Mouse (Mus musculus) gastrocnemius, postnatal 4 days (tissue): Measurements from ENCODE around the gene 1700025G04Rik. TPM values are rescaled to one million over a fixed set of nuclear protein-coding genes. Genes with fewer than 3 reads are reported as not detected.

ENCODE experiments used
- DNase-seq, 2 experiments: peaks; one replicate each; pipeline ENCODE4 v3.0.0; 2021 to 2022; ENCODE audit warnings: low spot score in 2 of 2, mixed read lengths in 2 of 2
- total RNA-seq, 2 experiments: library from RNA; stranded (reverse); gene quantifications; 2 replicates each; pipeline ENCODE4 v1.2.3; 2021

1700025G04Rik gene
- total RNA-seq, 2 experiments from 2014 or later: 68.5 to 84.0 TPM

DNA sequence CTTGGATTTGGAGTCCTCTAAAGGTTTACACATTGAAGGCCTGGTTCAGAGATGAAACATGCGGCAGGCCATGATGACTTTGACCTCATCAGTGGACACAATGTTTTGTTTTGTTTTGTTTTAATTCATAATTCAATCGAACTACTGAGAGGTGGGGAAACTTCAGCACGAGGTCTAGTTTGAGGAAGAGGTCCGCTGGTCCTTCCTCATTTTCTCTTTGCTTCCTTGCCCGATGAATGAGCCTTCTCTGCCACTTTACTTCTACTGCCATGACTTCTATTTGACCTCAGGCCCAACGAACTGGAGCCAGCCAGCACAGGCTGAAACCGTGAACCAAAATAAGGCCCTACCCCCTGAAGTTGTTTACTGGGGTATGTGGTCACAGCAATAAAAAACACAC, 92.3 kb downstream of the 1700025G04Rik start:
- no peak for DNase-seq

DNA sequence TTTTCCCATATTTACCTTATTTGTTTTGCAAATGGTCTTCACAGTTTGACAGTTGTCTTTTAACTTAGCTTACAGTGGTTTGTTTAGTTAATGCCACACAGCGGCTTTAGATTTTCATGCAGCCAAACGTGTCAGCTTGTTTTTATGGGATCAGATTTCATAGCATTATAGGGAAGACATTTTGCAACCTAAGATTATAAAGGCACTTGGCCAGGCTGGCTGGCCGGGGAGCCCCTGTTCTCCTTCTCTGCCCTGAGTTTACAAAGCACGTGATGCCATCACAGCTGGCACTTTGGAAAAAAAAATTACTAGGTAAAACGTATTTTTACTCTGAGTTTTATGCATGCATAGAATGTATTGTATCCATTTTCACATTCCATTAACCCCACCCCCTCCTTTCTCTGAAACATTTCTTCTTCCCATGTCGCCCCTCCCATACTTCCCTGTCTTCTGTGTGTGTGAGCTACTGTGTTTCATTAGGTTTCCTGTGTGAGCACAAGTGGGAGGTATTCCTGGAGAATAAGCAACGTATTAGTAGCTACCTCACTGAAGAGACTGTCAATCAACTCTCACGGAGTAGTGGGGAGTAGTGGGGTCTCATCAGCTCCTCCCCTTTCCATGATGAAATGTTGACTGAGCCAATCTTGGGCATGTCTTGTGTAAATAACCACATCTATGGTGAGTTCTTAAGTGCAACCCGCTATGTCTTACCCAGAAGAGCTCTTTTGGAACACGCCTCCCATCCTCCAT, 93.8 kb downstream of the 1700025G04Rik start:
- no peak for DNase-seq

DNA sequence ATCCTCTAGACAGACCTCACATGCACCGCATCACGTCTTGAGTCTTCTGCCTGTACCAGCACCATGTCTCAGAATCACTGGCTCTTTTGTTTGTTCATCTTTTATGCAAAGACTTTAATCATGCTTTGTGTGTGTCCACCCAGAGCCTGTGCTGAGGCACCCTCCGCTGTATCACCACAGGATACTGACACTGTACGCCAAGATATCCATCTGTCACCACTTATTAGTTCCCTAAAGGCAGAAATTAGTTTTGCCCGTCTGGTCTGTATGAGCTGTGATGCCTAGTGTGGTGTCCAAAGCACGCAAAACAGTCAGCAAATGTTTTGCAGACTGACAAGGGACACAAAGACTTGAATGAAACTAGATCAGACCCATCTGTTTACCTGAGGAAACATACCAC, 95.7 kb downstream of the 1700025G04Rik start:
- no peak for DNase-seq

DNA sequence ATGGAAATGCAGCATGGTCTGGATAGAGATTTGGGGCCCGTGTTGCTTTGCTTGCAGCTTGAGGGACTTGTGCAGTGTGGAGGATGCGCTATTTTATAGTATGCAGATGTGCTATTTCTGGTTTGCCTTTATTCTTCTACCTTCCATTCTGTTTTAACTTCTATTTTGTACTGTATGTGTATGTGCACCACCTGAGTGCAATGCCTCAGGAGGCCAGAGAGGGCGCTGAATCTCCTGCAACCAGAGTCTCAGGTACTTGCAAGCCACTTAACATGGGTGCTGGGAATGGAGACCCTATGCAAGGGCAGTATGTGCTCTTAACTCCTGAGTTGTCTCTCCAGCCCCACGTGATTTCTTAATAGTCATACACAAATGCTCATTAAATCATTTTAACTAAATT, 98.4 kb downstream of the 1700025G04Rik start:
- DNase-seq: no peak

DNA sequence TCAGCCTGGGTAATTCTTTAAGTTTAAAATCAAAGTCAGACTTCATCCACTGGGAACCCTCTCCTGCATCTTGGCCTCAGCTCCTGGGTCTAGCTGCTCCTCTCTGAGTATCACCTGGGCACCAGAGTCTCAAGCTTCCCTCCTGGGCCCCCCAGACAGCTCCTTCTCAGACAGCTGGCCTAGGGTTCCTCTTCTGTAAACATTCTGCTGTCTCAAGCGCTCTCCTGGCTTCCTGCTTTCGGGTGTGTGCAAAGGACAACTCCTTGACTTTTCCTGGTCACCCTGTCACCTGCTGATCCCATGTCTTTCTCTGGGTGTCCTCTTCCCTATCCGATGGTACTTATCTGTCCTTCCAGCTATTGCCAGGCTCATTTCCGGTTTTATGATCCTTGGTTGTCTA, 99.3 kb downstream of the 1700025G04Rik start:
- DNase-seq: no peak

DNA sequence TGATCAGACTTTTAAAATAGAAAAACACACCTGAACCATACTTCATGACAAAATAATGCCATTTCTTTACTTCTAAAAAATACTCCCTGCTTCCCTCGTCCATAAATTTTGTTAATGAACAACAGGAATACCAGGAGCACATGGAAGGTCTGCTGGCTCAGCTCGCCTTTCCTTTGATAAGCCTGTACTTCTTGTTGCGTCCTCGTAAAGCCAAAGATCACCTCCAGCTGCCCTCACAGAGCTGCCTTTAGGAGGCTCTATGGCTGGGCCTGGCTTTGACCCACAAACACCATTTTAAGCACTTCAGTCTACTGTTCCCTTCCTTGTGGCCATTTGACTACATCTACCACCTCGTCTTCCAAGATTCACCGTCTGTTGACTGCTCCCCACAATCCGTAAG, 101.2 kb downstream of the 1700025G04Rik start:
- no peak for DNase-seq

DNA sequence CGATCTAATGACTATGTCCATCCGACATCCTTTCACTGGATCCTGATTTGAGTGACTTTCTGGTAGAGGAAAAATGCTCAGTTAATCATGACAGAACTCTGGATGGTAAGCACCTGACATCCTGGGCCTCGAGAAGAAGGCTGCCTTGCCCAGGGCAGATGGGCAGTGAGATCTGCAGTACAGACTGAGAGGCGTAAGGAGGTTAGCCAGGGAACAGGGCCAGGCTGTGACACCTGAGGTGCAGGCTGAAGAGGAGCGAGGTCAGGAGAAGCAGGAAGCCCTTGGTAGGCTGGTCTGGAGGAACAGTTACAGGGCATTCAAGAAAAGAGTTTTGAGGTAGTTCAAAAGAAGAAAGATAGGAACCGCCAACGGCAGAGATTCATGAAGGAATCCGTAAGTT, 101.9 kb downstream of the 1700025G04Rik start:
- DNase-seq: no peak

DNA sequence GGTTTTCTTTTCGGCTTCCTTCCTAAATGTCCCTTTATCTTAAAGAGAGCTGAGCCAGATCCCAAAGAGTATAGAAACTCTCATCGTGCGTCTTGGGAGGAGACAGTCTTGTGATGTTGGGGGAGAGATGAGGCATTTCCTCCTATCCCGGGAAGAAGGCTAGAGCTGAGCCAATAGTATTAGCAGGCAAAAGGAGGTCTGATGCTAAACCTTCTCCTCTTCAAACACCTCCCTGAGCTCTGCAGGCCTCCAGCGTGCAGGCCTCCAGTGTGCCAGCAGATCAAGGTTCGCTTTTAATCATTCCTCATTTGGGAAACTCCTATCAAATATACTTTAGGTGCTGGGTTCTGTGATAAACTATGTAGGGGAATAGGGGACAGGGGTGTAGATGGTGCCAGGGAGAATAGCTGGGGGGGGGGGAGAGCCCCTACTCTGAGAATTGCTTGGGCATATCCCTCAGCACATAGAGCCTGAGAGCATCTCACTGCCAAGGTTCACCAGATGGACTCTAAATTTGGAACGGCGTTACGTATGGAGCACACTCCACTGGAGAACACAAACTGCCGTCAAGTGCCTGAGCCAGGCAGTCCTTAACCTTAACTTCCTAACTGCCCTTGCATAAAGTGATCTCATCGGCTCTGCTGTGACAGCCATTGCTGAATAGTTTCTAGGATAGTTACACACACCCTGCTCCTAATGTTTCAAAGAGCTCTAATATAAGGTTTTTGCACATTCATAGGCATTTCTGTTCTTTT, 103.7 kb downstream of the 1700025G04Rik start:
- DNase-seq: no peak

DNA sequence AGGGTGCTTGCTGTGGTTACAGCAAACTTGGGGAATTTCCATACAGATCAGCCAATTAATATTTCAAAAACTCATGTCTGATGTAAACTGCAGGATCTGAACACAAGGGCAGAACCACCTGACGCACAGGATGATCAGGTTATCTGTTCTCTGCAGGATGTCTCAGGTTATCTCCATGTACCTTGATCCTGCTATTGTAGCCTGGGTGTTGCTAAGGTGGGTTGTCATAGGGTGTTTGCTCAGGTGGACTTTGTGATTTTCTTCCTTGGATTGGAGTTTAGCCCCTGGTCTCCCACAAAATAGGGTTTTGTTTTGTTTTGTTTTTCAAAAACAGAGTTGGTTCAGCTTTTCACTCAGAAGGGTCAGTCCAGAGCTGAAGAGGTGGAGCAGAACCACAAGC, 104.9 kb downstream of the 1700025G04Rik start:
- DNase-seq: no peak

DNA sequence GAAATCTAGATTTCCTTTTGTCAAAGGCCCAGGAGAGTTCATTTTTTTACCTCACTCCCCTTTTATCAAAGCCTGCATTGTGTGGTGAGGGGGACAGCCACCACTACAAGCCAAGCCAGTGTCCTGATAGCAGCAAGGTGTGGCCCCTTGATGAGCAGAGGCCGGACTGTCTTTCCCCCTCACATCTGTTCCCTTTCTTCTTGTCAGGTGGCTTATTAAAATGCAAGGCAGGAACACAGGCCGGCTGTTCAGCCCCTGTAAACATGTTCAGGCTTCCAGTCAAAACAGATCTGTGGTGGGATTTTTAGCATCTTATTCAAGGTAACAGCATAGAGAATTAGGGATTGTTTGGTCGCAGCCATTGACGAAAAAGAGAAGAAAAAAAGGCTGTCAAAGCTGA, 105.9 kb downstream of the 1700025G04Rik start:
- no peak for DNase-seq

DNA sequence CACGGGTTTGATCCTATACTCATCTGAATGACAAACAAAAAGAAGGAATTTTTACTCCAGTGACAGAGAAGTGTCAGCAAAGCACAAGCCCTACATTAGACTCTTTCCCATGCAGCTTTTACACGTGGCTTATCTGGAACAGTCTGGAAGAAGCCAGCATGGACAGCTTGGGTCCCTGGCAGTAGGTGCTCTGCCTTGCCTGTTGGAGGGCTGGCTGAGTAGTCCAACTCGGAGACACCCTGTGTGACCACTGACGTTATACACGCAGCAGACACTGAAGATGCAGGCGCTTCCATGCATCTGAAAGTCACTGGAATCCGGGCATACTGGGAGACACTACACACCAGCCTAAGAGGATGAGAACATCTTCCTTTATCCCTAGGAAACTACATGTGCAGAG, 109.4 kb downstream of the 1700025G04Rik start:
- no peak for DNase-seq

DNA sequence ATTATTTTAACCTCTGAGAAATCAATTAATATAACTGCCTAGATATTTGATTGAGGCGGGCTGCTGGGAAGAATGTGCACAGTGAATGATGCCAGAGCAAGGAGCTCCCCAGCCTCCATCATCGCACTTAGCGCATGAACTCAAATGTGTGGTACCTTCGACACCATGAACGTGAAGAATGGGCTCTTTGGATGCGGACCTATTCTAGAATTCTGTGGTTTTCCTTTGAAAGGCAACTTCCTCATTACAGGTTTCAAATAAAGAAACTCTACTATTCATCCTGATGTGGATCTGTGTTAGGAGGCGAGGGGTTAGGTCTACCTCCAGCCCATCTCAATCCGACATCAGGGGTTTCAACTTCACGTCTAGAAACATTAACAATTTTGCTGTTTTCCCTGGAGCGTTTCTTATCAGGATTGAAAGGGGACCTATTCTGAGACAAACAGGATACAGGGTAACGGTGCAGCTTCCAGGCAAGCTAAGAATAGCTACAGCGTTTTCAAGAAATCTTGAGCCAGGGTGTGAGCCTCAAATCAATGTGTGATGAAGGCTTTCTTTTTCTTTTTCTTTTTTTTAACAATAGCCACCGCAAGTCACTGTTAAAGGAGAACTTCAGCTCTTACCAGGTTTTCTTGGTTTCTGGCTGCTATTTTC, 110.0 kb downstream of the 1700025G04Rik start:
- DNase-seq: no peak

DNA sequence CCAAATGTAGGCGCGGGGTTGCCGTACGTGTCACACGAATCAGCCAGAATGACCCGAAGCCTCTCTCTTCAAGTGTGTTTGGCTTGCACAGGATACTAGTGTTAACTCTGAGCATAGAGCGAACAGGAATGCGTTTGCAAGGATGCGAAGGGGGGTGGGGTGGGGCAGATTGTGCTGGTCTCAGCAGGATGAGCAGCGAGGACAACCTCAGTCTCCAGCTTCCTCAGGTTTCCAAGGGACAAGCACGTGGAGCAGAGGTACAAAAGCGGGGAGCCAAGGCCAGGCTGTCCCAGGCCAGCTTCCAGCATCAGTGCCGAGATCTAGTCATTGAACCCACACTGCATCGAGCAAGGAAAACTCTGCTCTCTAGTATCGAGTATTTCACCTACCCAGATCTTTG, 111.2 kb downstream of the 1700025G04Rik start:
- no peak for DNase-seq

DNA sequence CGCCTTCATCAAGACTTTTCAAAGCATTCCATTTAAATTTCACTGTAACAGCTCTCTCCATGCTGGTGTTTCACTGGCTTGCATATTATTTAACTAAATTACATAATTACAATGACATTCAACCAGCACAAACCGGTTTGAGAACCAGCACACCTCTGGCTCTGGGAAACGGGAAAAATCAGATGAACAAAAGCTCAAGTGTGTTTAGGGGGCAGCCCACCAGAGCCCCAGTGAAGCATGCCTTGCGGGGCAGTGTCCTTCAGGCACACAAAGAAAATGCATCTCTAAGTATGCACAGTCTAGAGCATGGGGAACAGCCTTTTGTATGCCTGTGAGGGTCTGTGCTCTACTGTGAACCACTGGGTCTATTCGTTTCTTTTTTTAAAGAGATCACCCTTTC, 112.3 kb downstream of the 1700025G04Rik start:
- DNase-seq: no peak

DNA sequence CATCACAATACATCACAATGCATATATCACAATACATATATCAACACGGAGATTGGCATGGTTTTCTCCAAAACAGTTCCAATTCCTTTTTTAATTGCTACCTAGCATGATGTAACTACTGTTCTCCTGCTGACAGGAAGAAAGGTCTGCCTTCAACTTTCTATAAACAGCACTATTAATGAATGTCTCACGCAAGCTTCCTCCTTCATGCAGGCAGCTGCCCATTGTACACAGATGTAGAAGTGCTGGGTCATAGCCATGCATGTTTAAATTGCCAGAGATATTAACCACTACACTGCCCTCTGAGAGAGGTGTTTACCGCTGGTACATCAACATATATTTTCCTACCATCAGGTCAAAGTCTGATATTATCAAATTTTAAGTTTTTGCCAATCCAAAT, 113.1 kb downstream of the 1700025G04Rik start:
- DNase-seq: no peak

DNA sequence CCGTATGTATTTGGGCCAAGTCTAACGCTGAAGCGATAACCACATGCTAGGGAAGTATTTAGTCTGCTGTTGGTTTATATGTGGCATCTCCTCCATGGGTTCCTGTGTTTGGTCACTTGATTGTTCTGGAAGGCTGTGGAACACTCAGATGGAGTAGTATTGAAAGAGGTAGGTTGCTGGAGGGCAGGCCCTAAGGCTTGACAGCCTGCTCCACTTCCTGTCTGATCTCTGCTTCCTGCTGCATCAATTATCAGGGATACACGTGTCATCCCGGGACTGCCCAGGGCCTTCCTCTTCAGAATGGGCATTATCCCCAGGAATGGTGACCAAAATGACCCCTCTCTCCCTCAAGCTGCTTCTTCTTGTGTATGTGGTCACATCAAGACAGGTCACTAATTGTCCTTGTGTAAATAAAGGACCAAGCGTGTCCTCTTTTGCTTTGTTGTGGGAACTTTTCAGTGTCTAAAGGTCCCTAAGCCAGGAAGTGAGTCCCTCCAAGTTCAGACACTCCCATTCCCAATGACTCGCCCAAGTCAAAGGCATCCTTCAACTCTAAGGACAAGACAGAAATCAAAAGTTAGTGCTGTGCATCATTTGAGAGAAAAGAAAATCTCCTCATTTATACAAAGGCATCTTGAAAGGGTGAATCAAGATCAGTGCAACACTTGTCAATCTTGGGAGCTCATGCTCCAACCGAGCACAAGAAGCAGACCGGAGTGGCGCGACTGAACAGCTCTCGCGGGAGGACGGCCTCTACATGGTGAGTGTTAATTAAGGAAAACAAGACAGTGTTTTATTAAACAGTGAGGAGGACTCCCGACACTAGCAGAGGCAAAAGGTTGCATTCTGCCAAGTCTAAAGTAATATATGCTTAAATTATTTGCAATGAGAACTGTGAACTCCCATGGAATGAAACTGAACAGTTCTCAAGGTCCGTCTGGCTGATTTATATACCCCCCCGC, 114.2 kb downstream of the 1700025G04Rik start:
- DNase-seq: no peak

DNA sequence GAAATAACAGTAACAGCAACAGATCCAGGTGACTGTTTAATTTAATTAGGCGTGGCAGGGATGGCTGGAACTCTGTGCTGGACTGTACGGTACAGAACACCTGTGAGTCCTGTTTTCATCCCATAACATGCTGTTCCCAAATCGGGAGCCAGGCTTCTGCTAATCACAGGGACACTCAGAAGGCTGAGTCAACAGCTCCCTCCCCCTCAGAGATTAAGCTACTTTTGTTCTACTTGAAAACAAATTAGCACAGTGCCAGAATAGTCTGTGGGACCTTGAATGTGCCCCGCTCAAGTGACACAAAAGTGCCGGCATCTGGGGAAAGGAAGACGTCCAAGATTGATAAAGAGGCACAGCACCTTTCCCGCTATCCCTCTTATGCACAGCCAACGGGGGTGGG, 115.0 kb downstream of the 1700025G04Rik start:
- DNase-seq: no peak

DNA sequence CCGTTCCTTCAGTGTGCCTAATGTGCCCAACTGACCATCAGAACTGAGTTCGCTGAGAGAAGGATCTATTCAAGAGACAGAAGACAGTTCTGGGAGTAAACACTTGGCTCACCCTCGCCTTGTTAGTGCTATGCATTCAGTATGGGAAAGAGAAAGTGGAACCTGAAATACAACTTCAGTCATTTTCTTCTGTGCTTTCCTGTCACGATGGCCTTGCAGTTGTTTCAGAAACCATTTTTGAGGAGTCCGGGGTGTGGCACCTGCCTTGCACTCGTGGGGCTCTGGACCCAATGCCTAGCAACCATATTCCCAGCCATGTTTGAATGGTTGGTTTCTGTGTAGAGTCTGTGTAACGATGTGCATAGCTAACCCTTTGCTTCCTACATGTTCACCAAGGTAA, 115.5 kb downstream of the 1700025G04Rik start:
- no peak for DNase-seq

DNA sequence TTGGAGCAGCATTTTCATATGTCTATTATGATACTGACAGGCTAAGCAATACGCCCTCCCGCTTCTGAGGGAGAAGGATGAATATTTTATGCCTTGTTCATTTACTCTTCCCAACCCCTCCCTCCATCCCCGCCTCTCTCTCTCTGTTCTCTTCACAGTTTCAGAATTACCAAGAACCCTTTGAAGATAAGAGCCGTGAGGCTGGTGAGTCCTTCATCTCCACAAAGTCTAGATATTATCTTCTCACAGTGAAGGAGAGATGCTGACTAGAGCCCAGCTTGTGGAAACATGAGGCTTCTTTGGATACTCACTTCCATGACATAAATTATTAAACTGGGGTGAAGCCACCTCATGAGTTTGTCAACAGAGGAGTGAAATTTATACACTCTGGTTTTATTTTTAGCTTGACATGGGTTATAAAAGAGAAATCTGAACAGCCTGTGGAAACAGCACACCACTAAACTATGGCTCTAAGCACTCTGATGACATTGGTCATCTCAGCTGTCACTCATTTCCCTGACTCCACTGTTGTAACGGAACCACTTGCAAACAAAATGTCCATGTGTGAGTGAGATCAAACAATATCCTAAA, 116.7 kb downstream of the 1700025G04Rik start:
- no peak for DNase-seq

DNA sequence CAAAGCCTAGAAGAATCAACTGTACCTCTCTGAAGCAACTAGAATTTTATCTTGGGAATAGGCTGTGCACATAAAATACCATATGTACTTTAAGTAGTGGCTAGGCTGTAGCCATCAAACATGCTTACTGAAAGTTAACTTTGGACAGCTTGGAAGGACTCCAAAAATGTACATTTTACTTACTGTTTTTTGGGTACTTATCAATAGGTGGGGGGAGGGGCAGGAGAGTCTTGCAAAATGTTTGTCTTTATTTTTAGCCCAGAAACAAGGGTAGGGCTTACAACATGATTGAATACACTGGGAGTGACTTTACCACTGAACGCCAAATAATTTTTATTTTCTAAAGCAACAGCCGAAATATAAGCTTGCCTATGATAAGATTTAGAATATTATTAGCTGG, 118.3 kb downstream of the 1700025G04Rik start:
- DNase-seq: no peak

DNA sequence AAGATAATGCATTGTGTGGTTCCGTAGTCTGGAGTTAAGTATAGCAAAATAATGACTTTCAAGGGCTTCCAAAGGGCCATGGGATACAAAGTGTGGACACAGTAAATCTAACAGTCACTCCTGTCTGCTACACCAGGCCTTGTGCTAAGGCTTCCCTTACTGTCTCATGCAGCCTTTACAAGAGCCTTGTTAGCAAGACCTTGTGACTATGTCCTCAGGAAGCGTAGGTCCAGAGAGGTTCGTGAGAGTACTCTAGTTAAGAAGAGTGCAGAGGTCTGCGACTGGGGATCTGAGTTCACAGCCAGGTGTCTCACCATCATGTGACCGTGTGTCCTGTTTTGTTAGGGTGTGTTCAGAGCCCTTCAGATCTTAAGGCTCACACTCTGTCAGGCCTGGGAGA, 121.8 kb downstream of the 1700025G04Rik start:
- no peak for DNase-seq
